Mouse (Mus musculus) ovary, postnatal 14 days (tissue): Measurements from ENCODE around the gene Nup205.

Experiments
- DNase-seq: peaks from one replicate; pipeline ENCODE4 v3.0.0; 2022; ENCODE audit warnings: low spot score

Nup205 gene

DNA sequence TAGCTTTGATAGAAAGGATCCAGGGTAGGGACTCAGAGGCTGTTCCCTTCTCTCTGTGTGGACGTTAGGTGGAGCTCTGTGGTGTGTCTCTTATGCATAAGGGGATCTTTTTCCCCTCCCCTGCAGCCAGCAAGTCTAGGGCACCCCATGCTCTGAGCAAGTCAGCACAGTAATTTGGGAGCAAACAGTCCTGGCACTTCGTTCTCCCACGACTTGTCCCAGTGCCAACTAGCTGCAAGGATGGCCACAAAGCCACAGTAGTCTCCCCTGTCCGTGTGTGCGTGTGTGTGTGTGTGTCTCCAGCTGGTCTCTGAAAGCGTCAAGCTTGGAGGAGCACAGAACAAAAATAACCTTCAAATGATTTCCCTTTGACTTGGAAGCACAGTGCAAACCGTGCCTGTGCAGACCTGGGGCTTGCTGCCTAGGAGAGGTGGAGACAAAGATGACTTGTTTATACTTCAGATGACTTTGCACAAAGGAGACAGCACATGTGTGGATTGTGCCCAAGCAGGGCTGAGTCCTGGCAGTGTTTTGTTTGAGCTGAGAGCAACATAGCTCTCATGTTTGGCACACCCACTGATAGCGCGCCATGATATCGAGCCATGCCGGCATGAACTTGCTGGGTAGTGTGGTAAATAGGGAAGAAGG lies 111.0 kb downstream of the Nup205 start:
- DNase-seq = peak; percentile 52

DNA sequence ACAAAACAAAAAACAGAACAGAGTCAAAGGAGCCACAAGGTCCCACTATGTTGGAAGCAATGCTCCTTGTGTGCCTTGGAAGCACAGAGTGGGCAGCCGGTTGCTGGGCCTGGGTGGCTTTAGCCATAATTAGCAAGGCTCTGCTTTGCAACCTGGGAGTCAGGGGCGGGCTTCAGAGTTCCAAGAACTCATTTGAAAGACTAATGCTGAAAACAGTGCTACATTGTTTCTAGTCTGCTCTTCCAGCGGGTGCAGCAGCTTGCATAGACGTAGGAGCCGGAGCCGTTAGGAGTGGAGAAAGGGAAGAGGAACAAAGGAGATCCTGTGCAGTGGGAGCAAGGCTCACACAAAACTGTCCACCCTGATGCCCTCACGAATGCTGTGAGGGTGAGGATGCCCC lies 111.7 kb downstream of the Nup205 start:
- no peak for DNase-seq

DNA sequence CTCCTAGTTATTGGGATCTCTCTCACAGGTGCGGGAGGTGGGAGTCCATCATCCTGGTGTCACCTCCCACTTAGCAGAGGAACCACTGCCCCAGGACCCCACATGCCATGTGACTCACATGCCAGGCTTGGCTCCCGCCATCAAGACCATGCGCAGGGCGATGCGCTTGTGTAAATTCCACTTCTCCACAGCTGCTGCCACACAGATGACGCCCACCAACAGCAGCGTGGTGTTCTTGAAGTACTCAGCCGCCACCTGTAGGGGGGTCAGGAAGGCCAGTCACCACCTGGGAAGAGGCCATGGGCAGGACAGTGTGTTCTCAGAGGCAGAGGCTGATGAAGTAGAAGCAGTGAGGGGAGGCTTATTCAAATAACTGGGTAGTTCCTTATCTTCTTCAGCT lies 112.5 kb downstream of the Nup205 start:
- DNase-seq = no peak

DNA sequence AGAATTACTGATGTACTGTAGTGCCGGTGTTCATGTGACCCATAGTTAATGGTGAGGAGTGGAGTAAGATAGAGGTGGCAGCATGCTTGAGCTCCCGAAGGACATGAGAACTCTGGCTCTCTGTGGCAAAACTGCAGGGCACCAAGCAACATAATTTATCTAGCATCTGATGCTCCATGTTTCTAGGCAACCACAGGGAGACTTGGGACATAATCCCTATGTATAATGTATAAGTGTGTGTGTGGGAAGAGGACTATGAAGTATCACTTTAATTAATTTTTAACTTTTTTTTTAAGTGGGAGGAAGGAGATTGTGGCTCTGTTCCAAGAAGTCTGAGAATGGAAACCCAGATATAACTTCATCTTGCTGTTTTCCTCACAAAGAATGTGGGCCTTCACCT lies 117.7 kb downstream of the Nup205 start:
- DNase-seq = no peak

DNA sequence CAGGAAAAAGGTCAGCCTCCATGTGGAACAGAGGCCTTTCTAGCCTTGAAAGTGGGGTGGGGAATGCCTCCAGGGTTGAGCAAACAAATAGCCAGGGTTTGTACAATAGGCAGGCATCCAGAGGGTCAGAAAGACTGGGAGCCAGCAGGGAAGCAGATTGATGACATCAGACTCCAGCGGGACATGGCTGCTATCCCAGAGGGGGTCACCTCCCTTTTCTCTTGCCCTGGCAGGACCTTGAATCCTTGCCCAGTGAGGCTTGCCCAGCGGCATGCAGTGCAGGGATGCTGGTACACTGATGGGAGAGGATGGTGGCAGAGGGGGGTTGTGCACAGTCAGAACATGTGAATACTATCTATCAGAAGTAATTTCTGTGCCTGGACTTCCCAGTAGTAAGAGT lies 119.8 kb downstream of the Nup205 start:
- DNase-seq = peak; percentile 26
